Mouse (Mus musculus): ENCODE measurements around the gene Fam151a.
"Not testable (repeated sequence)": the region's sequence is repeated elsewhere in the genome, so short reads cannot be mapped to it uniquely, and the experiment has no call there.

Gene Fam151a

GRCm38 (mm10) chr4:106775767-106776166 is 42.1 kb downstream of the Fam151a start:
- DNase-seq (ENCODE audit: extremely low spot score, low read depth, low spot score): not testable (repeated sequence)

- no peak for DNase-seq (ENCODE audit: extremely low spot score, low read depth, low spot score)
Measured at GRCm38 (mm10) chr4:106776998-106777397, 43.3 kb downstream of the Fam151a start.

- DNase-seq (ENCODE audit: extremely low spot score, low read depth, low spot score): no peak
Measured at GRCm38 (mm10) chr4:106778116-106778788, 44.6 kb downstream of the Fam151a start.

GRCm38 (mm10) chr4:106780045-106780444 is 46.4 kb downstream of the Fam151a start:
- no peak for DNase-seq (ENCODE audit: extremely low spot score, low read depth, low spot score)

GRCm38 (mm10) chr4:106783137-106783536 is 49.4 kb downstream of the Fam151a start:
- no peak for DNase-seq (ENCODE audit: extremely low spot score, low read depth, low spot score)

- no peak for DNase-seq (ENCODE audit: extremely low spot score, low read depth, low spot score)
Measured at GRCm38 (mm10) chr4:106784806-106785205, 51.1 kb downstream of the Fam151a start.

- DNase-seq (ENCODE audit: extremely low spot score, low read depth, low spot score): no peak
Measured at GRCm38 (mm10) chr4:106785345-106785744, 51.7 kb downstream of the Fam151a start.

GRCm38 (mm10) chr4:106785753-106786540 is 52.3 kb downstream of the Fam151a start:
- DNase-seq (ENCODE audit: extremely low spot score, low read depth, low spot score): peak; percentile 37

GRCm38 (mm10) chr4:106787830-106788229 is 54.1 kb downstream of the Fam151a start:
- no peak for DNase-seq (ENCODE audit: extremely low spot score, low read depth, low spot score)

GRCm38 (mm10) chr4:106788627-106789026 is 54.9 kb downstream of the Fam151a start:
- DNase-seq (ENCODE audit: extremely low spot score, low read depth, low spot score): no peak

GRCm38 (mm10) chr4:106789705-106790104 is 56.0 kb downstream of the Fam151a start:
- no peak for DNase-seq (ENCODE audit: extremely low spot score, low read depth, low spot score)

- DNase-seq (ENCODE audit: extremely low spot score, low read depth, low spot score): not testable (repeated sequence)
Measured at GRCm38 (mm10) chr4:106790218-106790617, 56.5 kb downstream of the Fam151a start.

GRCm38 (mm10) chr4:106790938-106791337 is 57.2 kb downstream of the Fam151a start:
- DNase-seq (ENCODE audit: extremely low spot score, low read depth, low spot score): no peak

GRCm38 (mm10) chr4:106792276-106792675 is 58.6 kb downstream of the Fam151a start:
- DNase-seq (ENCODE audit: extremely low spot score, low read depth, low spot score): no peak

GRCm38 (mm10) chr4:106793826-106794225 is 60.1 kb downstream of the Fam151a start:
- not testable (repeated sequence) for DNase-seq (ENCODE audit: extremely low spot score, low read depth, low spot score)

GRCm38 (mm10) chr4:106794247-106794646 is 60.6 kb downstream of the Fam151a start:
- no peak for DNase-seq (ENCODE audit: extremely low spot score, low read depth, low spot score)

GRCm38 (mm10) chr4:106795289-106795688 is 61.6 kb downstream of the Fam151a start:
- DNase-seq (ENCODE audit: extremely low spot score, low read depth, low spot score): no peak
